Mouse (Mus musculus) liver, postnatal 0 days (tissue): ENCODE measurements around the gene Ptchd1. TPM values are rescaled to one million over a fixed set of nuclear protein-coding genes. Genes with fewer than 3 reads are reported as not detected.

Experiments used
- ATAC-seq: fragments of 200-750 bp; cut with Nextera tagmentation; 2 replicates; pipeline ENCODE4 v1.8.0; 2017; ENCODE audit warnings: mild to moderate bottlenecking, moderate library complexity
- DNase-seq: peaks from one replicate; pipeline ENCODE4 v3.0.0-alpha.2; 2016
- H3K27ac ChIP-seq: fragments of 300-500 bp; sonication (generic); 2 replicates; pipeline ENCODE4 v1.5.1; 2014; ENCODE audit warnings: antibody characterized with exemption, moderate library complexity, mild to moderate bottlenecking, low read depth
- H3K27me3 ChIP-seq: fragments of 300-500 bp; sonication (generic); 2 replicates; pipeline ENCODE4 v1.6.1; 2014; ENCODE audit warnings: low read length, control low read depth, mixed read lengths; ENCODE audit not compliant: insufficient read depth
- H3K36me3 ChIP-seq: fragments of 300-500 bp; sonication (generic); replicated peaks from 2 replicates; pipeline ENCODE4 v1.6.1; 2014; ENCODE audit warnings: mild to moderate bottlenecking, control low read depth, low read length, moderate library complexity, mixed read lengths; ENCODE audit not compliant: insufficient read depth
- H3K4me1 ChIP-seq: fragments of 300-500 bp; sonication (generic); 2 replicates; pipeline ENCODE4 v1.6.1; 2014; ENCODE audit warnings: antibody characterized with exemption, mild to moderate bottlenecking, control low read depth; ENCODE audit not compliant: insufficient read depth
- H3K4me2 ChIP-seq: fragments of 300-500 bp; sonication (generic); 2 replicates; pipeline ENCODE4 v1.6.1; 2014; ENCODE audit warnings: low read depth, mild to moderate bottlenecking, low read length, moderate library complexity, mixed read lengths
- H3K4me3 ChIP-seq: fragments of 300-500 bp; sonication (generic); 2 replicates; pipeline ENCODE4 v1.5.1; 2014; ENCODE audit warnings: low read depth, low read length
- H3K9ac ChIP-seq: fragments of 300-500 bp; sonication (generic); replicated peaks from 2 replicates; pipeline ENCODE4 v1.6.1; 2014; ENCODE audit warnings: mild to moderate bottlenecking, moderate library complexity
- H3K9me3 ChIP-seq: fragments of 300-500 bp; sonication (generic); 2 replicates; pipeline ENCODE4 v1.6.1; 2016; ENCODE audit warnings: mild to moderate bottlenecking, control low read depth, low read length, mixed read lengths
- CTCF ChIP-seq: sonication (generic); IDR thresholded peaks from 2 replicates; pipeline ENCODE4 v1.5.1; 2016; ENCODE audit warnings: antibody characterized with exemption, low read depth
- EP300 ChIP-seq: IDR thresholded peaks from 2 replicates; pipeline ENCODE4 v1.6.1; 2016; ENCODE audit warnings: antibody characterized with exemption, low read depth, mild to moderate bottlenecking
- WGBS: fragments of 180-500 bp; shearing (Covaris S2); extraction: QIAGEN DNeasy Blood & Tissue Kit; methylation state at CpG from one replicate; pipeline ENCODE4 v1.1.7; 2014; ENCODE audit not compliant: insufficient replicate concordance; 5-methylcytosine and 5-hydroxymethylcytosine counted together
- polyA plus RNA-seq: library from polyadenylated mRNA; unstranded; fragments of >200 nt; fragmentation: Nextera tagmentation; extraction: Ambion mirVana; gene quantifications from 2 replicates; pipeline ENCODE4 v1.2.1, GENCODE M21; 2015

Ptchd1 gene
- polyA plus RNA-seq, 1 experiment from 2014 or later, result not detected

DNA sequence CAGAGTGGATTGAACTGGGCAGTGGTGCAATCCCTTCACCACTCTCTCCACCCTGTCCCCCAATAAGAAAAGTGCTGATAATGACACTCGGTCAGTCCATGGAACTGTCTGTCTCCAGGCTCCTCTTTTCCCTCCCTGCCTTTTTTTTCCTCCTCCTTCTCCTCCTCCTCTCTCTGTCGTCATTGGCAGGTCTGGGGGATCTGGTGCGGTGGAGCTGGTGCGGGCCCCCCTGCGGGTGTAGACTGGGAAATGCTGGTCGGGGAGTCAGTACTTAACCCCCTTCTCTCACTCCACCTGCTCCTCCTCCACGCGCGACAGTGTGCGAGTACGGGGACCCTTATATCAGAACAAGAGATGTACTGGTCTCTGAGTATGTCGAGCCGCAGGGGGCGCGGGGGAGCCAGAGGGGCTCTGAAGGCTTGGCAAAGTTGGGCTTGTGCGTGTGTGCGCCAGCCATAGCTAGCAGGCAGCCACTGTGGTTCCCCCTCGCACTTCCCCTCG lies 777 bp upstream of the Ptchd1 start, which contains the start of gene Gm15155:
Gene Gm15155 (plus strand): TSS at position 401 of the 501 bp plus-strand sequence.
- Histone ChIP-seq H3K9me3 (no peaks in the 10 kb centered on the region), H3K27ac (no peak within 1 kb of the TSS), H3K4me3 (peak within 1 kb of the TSS; percentile 24; the same call in 1 of the 2 replicates), H3K9ac (no peak within 1 kb of the TSS), H3K4me2 (peak within 1 kb of the TSS; percentile 58), H3K27me3 (peaks cover 26% of the 10 kb centered on the region; the same call in 1 of the 2 replicates), H3K36me3 (no peaks in the 10 kb centered on the region), H3K4me1 (no peaks in the 10 kb centered on the region)
- 14% methylated on average over 19 of the region's 19 CpGs for WGBS
- ATAC-seq, result no peak
- TF ChIP-seq CTCF (no peak), EP300 (no peak)
- no peak for DNase-seq

DNA sequence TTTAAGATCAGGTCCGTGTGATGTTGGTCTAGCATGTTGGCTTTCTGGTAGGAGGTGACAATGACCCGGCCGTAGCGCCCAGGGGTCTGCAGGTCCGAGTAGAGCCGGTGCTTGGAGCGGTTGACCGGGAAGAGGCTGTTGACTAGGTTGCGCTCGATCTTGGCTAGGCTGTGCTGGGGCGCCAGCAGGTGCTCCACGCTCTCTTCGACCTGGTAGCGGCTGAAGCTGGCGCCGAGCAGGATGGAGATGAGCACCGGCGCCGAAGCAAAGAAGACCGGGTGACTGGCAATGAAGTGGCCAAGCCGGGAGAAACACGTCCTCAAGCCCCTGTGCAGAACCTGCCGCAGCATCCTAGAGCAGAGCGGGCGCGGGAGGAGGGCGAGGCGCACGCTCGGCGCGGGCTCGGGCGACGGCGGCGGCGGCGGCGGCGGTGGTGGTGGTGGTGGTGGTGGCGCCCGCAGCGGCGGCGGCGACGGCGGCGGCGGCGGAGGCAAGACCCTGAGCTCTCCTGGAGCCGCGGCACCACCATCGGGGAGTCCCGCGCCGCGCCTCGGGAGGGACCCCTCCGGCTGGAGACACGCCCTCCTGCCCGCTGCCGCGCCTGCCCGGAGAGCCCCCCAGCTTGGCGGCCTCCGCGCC lies 534 bp downstream of the Ptchd1 start:
- DNase-seq (no peak), ATAC-seq (no peak)
- Histone ChIP-seq H3K4me1 (no peaks in the 10 kb centered on the region), H3K4me2 (peak overlapping the region; percentile 58), H3K9ac (no peak overlapping the region), H3K9me3 (no peaks in the 10 kb centered on the region), H3K4me3 (peak overlapping the region; percentile 24; the same call in 1 of the 2 replicates), H3K27ac (no peak overlapping the region), H3K36me3 (no peaks in the 10 kb centered on the region), H3K27me3 (peaks cover 26% of the 10 kb centered on the region; the same call in 1 of the 2 replicates)
- whole genome bisulfite sequencing, result 20% methylated on average over 22 of the region's 69 CpGs
- TF ChIP-seq EP300 (no peak), CTCF (no peak)

- TF ChIP-seq EP300 (no peak), CTCF (no peak)
- 30% methylated on average over 19 of the region's 24 CpGs for WGBS
- no peak for DNase-seq
- Histone ChIP-seq H3K4me1 (no peaks in the 10 kb centered on the region), H3K9me3 (no peaks in the 10 kb centered on the region), H3K4me2 (peak overlapping the region; percentile 29; the same call in 1 of the 2 replicates), H3K27ac (no peak overlapping the region), H3K36me3 (no peaks in the 10 kb centered on the region), H3K9ac (no peak overlapping the region), H3K4me3 (peak overlapping the region; percentile 24; the same call in 1 of the 2 replicates), H3K27me3 (peaks cover 26% of the 10 kb centered on the region; the same call in 1 of the 2 replicates)
- no peak for ATAC-seq
These were observed 1.1 kb downstream of the Ptchd1 start for GRCm38 (mm10) chrX:155622527-155622926.

DNA sequence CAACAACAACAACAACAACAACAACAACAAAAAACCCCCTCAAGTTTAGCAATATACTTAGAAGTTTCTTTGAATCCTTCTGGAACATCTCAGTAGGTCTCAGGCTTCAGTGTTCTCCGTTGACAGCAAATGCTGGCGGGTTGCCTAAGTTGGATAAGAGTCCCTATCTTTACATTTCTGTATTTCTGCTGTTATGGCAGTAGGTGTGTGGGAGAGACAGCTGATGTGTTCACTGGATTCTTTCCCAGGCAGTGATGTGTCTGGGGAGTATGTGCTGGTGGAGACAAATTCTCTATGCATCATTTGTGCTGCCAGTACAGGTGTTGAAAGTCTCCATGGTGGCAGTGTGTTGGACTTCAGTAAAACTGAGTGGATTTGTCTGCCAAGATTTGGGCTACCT lies 22.4 kb downstream of the Ptchd1 start:
- no peak overlapping the region for H3K9ac ChIP-seq
- H3K4me2 ChIP-seq, result no peak overlapping the region
- ATAC-seq (no peak), DNase-seq (no peak)
- no peaks in the 10 kb centered on the region for H3K27me3 ChIP-seq
- H3K4me3 ChIP-seq, result no peak overlapping the region
- TF ChIP-seq EP300 (no peak), CTCF (no peak)
- no peaks in the 10 kb centered on the region for H3K9me3 ChIP-seq
- H3K4me1 ChIP-seq, result no peaks in the 10 kb centered on the region
- 72% methylated on average over 2 of the region's 2 CpGs for WGBS
- no peaks in the 10 kb centered on the region for H3K36me3 ChIP-seq
- no peak overlapping the region for H3K27ac ChIP-seq

DNA sequence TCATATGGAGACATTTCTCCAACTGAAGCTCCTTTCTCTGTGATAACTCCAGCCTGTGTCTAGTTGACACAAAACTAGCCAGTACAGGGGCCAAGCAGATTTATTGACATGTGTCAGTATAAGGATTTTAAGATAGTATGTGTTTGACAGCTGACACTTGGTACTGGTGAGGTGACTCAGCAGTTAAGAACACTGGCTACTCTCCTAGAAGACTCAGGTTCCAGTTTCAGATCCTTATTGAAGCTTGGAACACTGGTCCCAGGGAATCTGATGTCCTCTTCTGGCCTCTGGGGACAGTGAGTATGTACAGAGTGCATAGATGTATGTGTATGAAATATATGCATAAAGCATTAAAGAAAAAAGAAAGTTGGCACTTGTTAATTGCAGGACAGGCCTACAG lies 27.2 kb downstream of the Ptchd1 start:
- DNase-seq, result no peak
- Histone ChIP-seq H3K27ac (no peak overlapping the region), H3K9me3 (no peaks in the 10 kb centered on the region), H3K27me3 (no peaks in the 10 kb centered on the region), H3K36me3 (no peaks in the 10 kb centered on the region), H3K4me3 (no peak overlapping the region), H3K9ac (no peak overlapping the region), H3K4me1 (no peaks in the 10 kb centered on the region), H3K4me2 (no peak overlapping the region)
- no peak for ATAC-seq
- TF ChIP-seq EP300, result no peak
- TF ChIP-seq CTCF, result no peak

GRCm38 (mm10) chrX:155594685-155595084 lies 28.9 kb downstream of the Ptchd1 start:
- Histone ChIP-seq H3K27ac (no peak overlapping the region), H3K9ac (no peak overlapping the region), H3K9me3 (no peaks in the 10 kb centered on the region), H3K4me1 (no peaks in the 10 kb centered on the region), H3K4me3 (no peak overlapping the region), H3K27me3 (no peaks in the 10 kb centered on the region), H3K36me3 (no peaks in the 10 kb centered on the region), H3K4me2 (no peak overlapping the region)
- no peak for ATAC-seq
- TF ChIP-seq CTCF, result no peak
- no peak for TF ChIP-seq EP300
- no peak for DNase-seq
- 60% methylated on average over 1 of the region's 1 CpGs for WGBS
